Mouse (Mus musculus) liver, embryonic 12.5 days (tissue): Measurements from ENCODE around the gene Tmem218. TPM values are rescaled to one million over a fixed set of nuclear protein-coding genes. Genes with fewer than 3 reads are reported as not detected.

Experiments
- polyA plus RNA-seq: library from polyadenylated mRNA; unstranded; fragments of >200 nt; fragmentation: Nextera tagmentation; extraction: Ambion mirVana; gene quantifications from 2 replicates; pipeline ENCODE4 v1.2.1, GENCODE M21; 2016

Tmem218 gene
- polyA plus RNA-seq, 1 experiment from 2014 or later: 3.9 TPM

Other genes with a start within 250 kb of the Tmem218 start
- gene Pknox2, start 60.8 kb upstream of the Tmem218 start, polyA plus RNA-seq: 0.57 and 0.99 TPM in 2 replicates
- gene Slc37a2, start 47.5 kb downstream of the Tmem218 start, polyA plus RNA-seq: 1.5 TPM in 2 replicates
- 5.6 and 6.9 TPM in 2 replicates for gene Ccdc15, start 140.2 kb downstream of the Tmem218 start, polyA plus RNA-seq
- 0.05 TPM in 1 of 2 replicates, not detected in the other for gene Hepacam, start 159.1 kb downstream of the Tmem218 start, polyA plus RNA-seq
- gene Robo4, start 193.7 kb downstream of the Tmem218 start, polyA plus RNA-seq: 4.4 and 5.1 TPM in 2 replicates
- 0.25 and 0.26 TPM in 2 replicates for gene Robo3, start 225.0 kb downstream of the Tmem218 start, polyA plus RNA-seq